Mouse (Mus musculus) adipocyte (in vitro differentiated cells): ENCODE results near the gene Lrrc8d.
"Not testable (repeated sequence)": the region's sequence is repeated elsewhere in the genome, so short reads cannot be mapped to it uniquely, and the experiment has no call there.

ENCODE experiments used
- DNase-seq: peaks from one replicate; pipeline ENCODE4 v3.0.0-alpha.2; 2016; ENCODE audit warnings: low spot score

Gene Lrrc8d

GRCm38 (mm10) chr5:105858754-105859694 lies 159.3 kb downstream of the Lrrc8d start:
- DNase-seq = peak; percentile 67

- no peak for DNase-seq
These were observed 160.1 kb downstream of the Lrrc8d start for GRCm38 (mm10) chr5:105859716-105860460.

GRCm38 (mm10) chr5:105860461-105860835 lies 160.7 kb downstream of the Lrrc8d start:
- DNase-seq = no peak

- DNase-seq = no peak
These were observed 161.8 kb downstream of the Lrrc8d start for GRCm38 (mm10) chr5:105861616-105862015.

GRCm38 (mm10) chr5:105865110-105865628 lies 165.4 kb downstream of the Lrrc8d start:
- not testable (repeated sequence) for DNase-seq

GRCm38 (mm10) chr5:105867427-105867826 lies 167.7 kb downstream of the Lrrc8d start:
- DNase-seq = no peak

- DNase-seq = peak; percentile 71
These were observed 168.2 kb downstream of the Lrrc8d start for GRCm38 (mm10) chr5:105867841-105868447.

- DNase-seq = peak; percentile 90
These were observed 168.8 kb downstream of the Lrrc8d start for GRCm38 (mm10) chr5:105868593-105868992.

- no peak for DNase-seq
These were observed 170.0 kb downstream of the Lrrc8d start for GRCm38 (mm10) chr5:105869739-105870138.

GRCm38 (mm10) chr5:105871140-105871539 lies 171.4 kb downstream of the Lrrc8d start:
- no peak for DNase-seq

- no peak for DNase-seq
These were observed 172.4 kb downstream of the Lrrc8d start for GRCm38 (mm10) chr5:105872176-105872575.

- DNase-seq = no peak
These were observed 173.1 kb downstream of the Lrrc8d start for GRCm38 (mm10) chr5:105872916-105873315.

- no peak for DNase-seq
These were observed 174.0 kb downstream of the Lrrc8d start for GRCm38 (mm10) chr5:105873774-105874173.

- DNase-seq = no peak
These were observed 174.7 kb downstream of the Lrrc8d start for GRCm38 (mm10) chr5:105874476-105874875.

GRCm38 (mm10) chr5:105876068-105876924 lies 176.5 kb downstream of the Lrrc8d start, which contains the start of gene Zfp326:
TSS of gene Zfp326 (plus strand) at chr5:105876565.
- peak; percentile 98 for DNase-seq

GRCm38 (mm10) chr5:105876925-105877774 lies 177.4 kb downstream of the Lrrc8d start:
- peak; percentile 34 for DNase-seq
